Mouse (Mus musculus): Measurements from ENCODE around the gene Ube2l6. TPM values are rescaled to one million over a fixed set of nuclear protein-coding genes. Genes with fewer than 3 reads are reported as not detected.

Ube2l6 gene
- total and polyA plus RNA-seq, 3 experiments, result 2.0 to 8.5 (median 4.1) TPM

DNA sequence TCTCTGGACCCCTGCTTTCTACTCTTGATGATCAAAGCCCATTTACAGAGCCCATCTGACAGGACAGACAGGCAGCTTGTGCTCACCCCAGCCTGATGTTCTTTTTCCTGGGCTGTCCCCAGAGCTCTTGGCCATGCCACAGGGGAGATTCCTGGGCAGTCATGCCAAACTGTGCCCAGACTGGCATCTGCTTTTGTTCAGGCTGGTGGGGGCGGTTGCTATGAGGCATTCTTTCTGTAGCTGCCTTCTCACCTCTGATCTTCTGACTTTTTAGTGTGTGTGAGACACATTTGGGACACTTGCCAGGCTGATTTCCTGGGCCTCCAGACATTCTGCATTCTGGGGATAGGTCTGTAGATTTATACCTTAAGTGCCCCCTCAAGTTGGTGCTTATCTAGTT lies 59.9 kb downstream of the Ube2l6 start:
- dilution Hi-C loops (cut with MboI; ENCODE audit: extremely low pct_ligation_motif_present, extremely low pct_unique_long_range_greater_than_20kb, low sequenced_read_pairs) (no loop called here), in situ Hi-C loops (cut with MboI; ENCODE audit: low pct_ligation_motif_present, low pct_unique_long_range_greater_than_20kb, low sequenced_read_pairs) (no loop called here)
- H3K4me2 ChIP-seq (ENCODE audit: insufficient read depth, low read depth, poor library complexity, severe bottlenecking), result no peak overlapping the region
- no peaks in the 10 kb centered on the region for H3K79me2 ChIP-seq (replicated peaks; ENCODE audit: control insufficient read depth, extremely low read depth, insufficient read depth, poor library complexity, severe bottlenecking)
- H3K36me3 ChIP-seq (replicated peaks in 1 of 2; ENCODE audit: control insufficient read depth in 1 of 2, insufficient read depth in 1 of 2, low read length in 1 of 2), result no peaks in the 10 kb centered on the region
- peaks cover 13% of the 10 kb centered on the region for H3K27me3 ChIP-seq (replicated peaks)
- H3K4me1 ChIP-seq (ENCODE audit: control insufficient read depth in 1 of 2, insufficient read depth in 2 of 2), result peaks cover 0 to 10% of the 10 kb centered on the region in 2 experiments; a peak in 1 of 4 replicates
- TF ChIP-seq MAFK (IDR thresholded peaks at IDR 0.05; ENCODE audit: insufficient replicate concordance, low read length), result no peak
- TF ChIP-seq SMC3 (IDR thresholded peaks at IDR 0.05; ENCODE audit: low read depth, low read length), result no peak
- TF ChIP-seq ZMIZ1 (IDR thresholded peaks at IDR 0.05; ENCODE audit: low read depth, low read length), result no peak
- TF ChIP-seq RAD21 (IDR thresholded peaks at IDR 0.05; ENCODE audit: low read depth, low read length), result no peak
- no peak for TF ChIP-seq TCF12 (IDR thresholded peaks at IDR 0.05; ENCODE audit: low read depth, low read length)
- no peak for TF ChIP-seq CHD1 (IDR thresholded peaks at IDR 0.05; ENCODE audit: low read depth, low read length)
- no peak for TF ChIP-seq MEF2A (IDR thresholded peaks at IDR 0.05; ENCODE audit: borderline replicate concordance, low read depth, low read length)
- no peak for TF ChIP-seq EP300 (IDR thresholded peaks at IDR 0.05; ENCODE audit: low read length)
- no peak for TF ChIP-seq MAX (IDR thresholded peaks at IDR 0.05; ENCODE audit: low read length)
- no peak overlapping the region for H3K27ac ChIP-seq (ENCODE audit: insufficient read depth, low read depth)
- H3K9me3 ChIP-seq (replicated peaks; ENCODE audit: low read length), result no peaks in the 10 kb centered on the region
- no peak for DNase-seq (ENCODE audit: extremely low read depth)
- no peak overlapping the region for H3K9ac ChIP-seq (ENCODE audit: insufficient read depth, low read depth)
- no peak overlapping the region for H3K4me3 ChIP-seq (replicated peaks in 1 of 3; ENCODE audit: low read depth in 2 of 3, low read length in 2 of 3, poor library complexity in 1 of 3)

Other genes with a start within 250 kb of the Ube2l6 start
Only the 20 nearest of the 21 such genes appear.
- 2.7 and 2.8 TPM in 2 replicates for gene Ctnnd1, start 148.1 kb upstream of the Ube2l6 start, total RNA-seq (2012; rRNA removed)
- gene Ctnnd1, start 148.1 kb upstream of the Ube2l6 start, total RNA-seq (2014; rRNA removed), result 0.28 and 0.38 TPM in 2 replicates
- 1.2 and 1.5 TPM in 2 replicates for gene Ctnnd1, start 148.1 kb upstream of the Ube2l6 start, polyA plus RNA-seq (2012; ENCODE audit: insufficient read length, low read depth)
- 0.04 and 0.08 TPM in 2 replicates for gene Btbd18, start 139.7 kb upstream of the Ube2l6 start, total RNA-seq (2012; rRNA removed)
- gene Btbd18, start 139.7 kb upstream of the Ube2l6 start, total RNA-seq (2014; rRNA removed), result not detected in 2 replicates
- 0.18 and 0.24 TPM in 2 replicates for gene Btbd18, start 139.7 kb upstream of the Ube2l6 start, polyA plus RNA-seq (2012; ENCODE audit: insufficient read length, low read depth)
- 453 and 473 TPM in 2 replicates for gene Selenoh, start 128.1 kb upstream of the Ube2l6 start, total RNA-seq (2012; rRNA removed)
- gene Selenoh, start 128.1 kb upstream of the Ube2l6 start, total RNA-seq (2014; rRNA removed), result 408 and 428 TPM in 2 replicates
- 275 and 277 TPM in 2 replicates for gene Selenoh, start 128.1 kb upstream of the Ube2l6 start, polyA plus RNA-seq (2012; ENCODE audit: insufficient read length, low read depth)
- gene Gm28635, start 120.8 kb upstream of the Ube2l6 start, total RNA-seq (2012; rRNA removed), result not detected in 2 replicates
- not detected in 2 replicates for gene Gm28635, start 120.8 kb upstream of the Ube2l6 start, total RNA-seq (2014; rRNA removed)
- not detected in 2 replicates for gene Gm28635, start 120.8 kb upstream of the Ube2l6 start, polyA plus RNA-seq (2012; ENCODE audit: insufficient read length, low read depth)
- 10.7 and 12.7 TPM in 2 replicates for gene Med19, start 120.4 kb upstream of the Ube2l6 start, total RNA-seq (2012; rRNA removed)
- gene Med19, start 120.4 kb upstream of the Ube2l6 start, total RNA-seq (2014; rRNA removed), result 25.6 and 25.9 TPM in 2 replicates
- gene Med19, start 120.4 kb upstream of the Ube2l6 start, polyA plus RNA-seq (2012; ENCODE audit: insufficient read length, low read depth), result 23.1 and 24.7 TPM in 2 replicates
- gene Tmx2, start 119.7 kb upstream of the Ube2l6 start, total RNA-seq (2012; rRNA removed), result 58.7 and 76.5 TPM in 2 replicates
- gene Tmx2, start 119.7 kb upstream of the Ube2l6 start, total RNA-seq (2014; rRNA removed), result 66.4 and 68.1 TPM in 2 replicates
- 70.4 and 75.5 TPM in 2 replicates for gene Tmx2, start 119.7 kb upstream of the Ube2l6 start, polyA plus RNA-seq (2012; ENCODE audit: insufficient read length, low read depth)
- 25.4 and 28.5 TPM in 2 replicates for gene Zdhhc5, start 83.6 kb upstream of the Ube2l6 start, total RNA-seq (2012; rRNA removed)
- gene Zdhhc5, start 83.6 kb upstream of the Ube2l6 start, total RNA-seq (2014; rRNA removed), result 35.5 and 37.7 TPM in 2 replicates
- 37.6 and 45.5 TPM in 2 replicates for gene Zdhhc5, start 83.6 kb upstream of the Ube2l6 start, polyA plus RNA-seq (2012; ENCODE audit: insufficient read length, low read depth)
- 32.0 and 42.1 TPM in 2 replicates for gene Clp1, start 71.5 kb upstream of the Ube2l6 start, total RNA-seq (2012; rRNA removed)
- 65.2 and 67.1 TPM in 2 replicates for gene Clp1, start 71.5 kb upstream of the Ube2l6 start, total RNA-seq (2014; rRNA removed)
- 37.0 and 46.5 TPM in 2 replicates for gene Clp1, start 71.5 kb upstream of the Ube2l6 start, polyA plus RNA-seq (2012; ENCODE audit: insufficient read length, low read depth)
- 0.25 and 0.59 TPM in 2 replicates for gene Ypel4, start 64.8 kb upstream of the Ube2l6 start, total RNA-seq (2012; rRNA removed)
- gene Ypel4, start 64.8 kb upstream of the Ube2l6 start, total RNA-seq (2014; rRNA removed), result not detected in 2 replicates
- not detected in 2 replicates for gene Ypel4, start 64.8 kb upstream of the Ube2l6 start, polyA plus RNA-seq (2012; ENCODE audit: insufficient read length, low read depth)
- not detected in 2 replicates for gene Gm19426, start 55.2 kb upstream of the Ube2l6 start, total RNA-seq (2012; rRNA removed)
- not detected in 2 replicates for gene Gm19426, start 55.2 kb upstream of the Ube2l6 start, total RNA-seq (2014; rRNA removed)
- gene Gm19426, start 55.2 kb upstream of the Ube2l6 start, polyA plus RNA-seq (2012; ENCODE audit: insufficient read length, low read depth), result not detected in 2 replicates
- gene Serping1, start 23.4 kb upstream of the Ube2l6 start, total RNA-seq (2012; rRNA removed), result not detected in 2 replicates
- gene Serping1, start 23.4 kb upstream of the Ube2l6 start, total RNA-seq (2014; rRNA removed), result not detected in 2 replicates
- gene Serping1, start 23.4 kb upstream of the Ube2l6 start, polyA plus RNA-seq (2012; ENCODE audit: insufficient read length, low read depth), result not detected in 2 replicates
- gene Smtnl1, start 23.8 kb downstream of the Ube2l6 start, total RNA-seq (2012; rRNA removed), result 0.71 and 1.5 TPM in 2 replicates
- 0.26 TPM in 1 of 2 replicates, not detected in the other for gene Smtnl1, start 23.8 kb downstream of the Ube2l6 start, total RNA-seq (2014; rRNA removed)
- 0.13 and 0.14 TPM in 2 replicates for gene Smtnl1, start 23.8 kb downstream of the Ube2l6 start, polyA plus RNA-seq (2012; ENCODE audit: insufficient read length, low read depth)
- 81.2 and 99.6 TPM in 2 replicates for gene Timm10, start 28.2 kb downstream of the Ube2l6 start, total RNA-seq (2012; rRNA removed)
- 107 and 115 TPM in 2 replicates for gene Timm10, start 28.2 kb downstream of the Ube2l6 start, total RNA-seq (2014; rRNA removed)
- gene Timm10, start 28.2 kb downstream of the Ube2l6 start, polyA plus RNA-seq (2012; ENCODE audit: insufficient read length, low read depth), result 77.7 and 86.0 TPM in 2 replicates
- 4.9 and 5.0 TPM in 2 replicates for gene Slc43a1, start 40.0 kb downstream of the Ube2l6 start, total RNA-seq (2012; rRNA removed)
- 0.19 TPM in 1 of 2 replicates, not detected in the other for gene Slc43a1, start 40.0 kb downstream of the Ube2l6 start, total RNA-seq (2014; rRNA removed)
- 0.30 and 0.71 TPM in 2 replicates for gene Slc43a1, start 40.0 kb downstream of the Ube2l6 start, polyA plus RNA-seq (2012; ENCODE audit: insufficient read length, low read depth)
- gene Rtn4rl2, start 87.9 kb downstream of the Ube2l6 start, total RNA-seq (2012; rRNA removed), result not detected in 2 replicates
- not detected in 2 replicates for gene Rtn4rl2, start 87.9 kb downstream of the Ube2l6 start, total RNA-seq (2014; rRNA removed)
- not detected in 2 replicates for gene Rtn4rl2, start 87.9 kb downstream of the Ube2l6 start, polyA plus RNA-seq (2012; ENCODE audit: insufficient read length, low read depth)
- gene Slc43a3, start 137.8 kb downstream of the Ube2l6 start, total RNA-seq (2012; rRNA removed), result 121 and 136 TPM in 2 replicates
- 163 and 176 TPM in 2 replicates for gene Slc43a3, start 137.8 kb downstream of the Ube2l6 start, total RNA-seq (2014; rRNA removed)
- 140 and 174 TPM in 2 replicates for gene Slc43a3, start 137.8 kb downstream of the Ube2l6 start, polyA plus RNA-seq (2012; ENCODE audit: insufficient read length, low read depth)
- 0.81 and 1.5 TPM in 2 replicates for gene Prg2, start 181.6 kb downstream of the Ube2l6 start, total RNA-seq (2012; rRNA removed)
- gene Prg2, start 181.6 kb downstream of the Ube2l6 start, total RNA-seq (2014; rRNA removed), result 0.60 and 1.1 TPM in 2 replicates
- gene Prg2, start 181.6 kb downstream of the Ube2l6 start, polyA plus RNA-seq (2012; ENCODE audit: insufficient read length, low read depth), result 0.49 and 0.93 TPM in 2 replicates
- gene Prg3, start 189.4 kb downstream of the Ube2l6 start, total RNA-seq (2012; rRNA removed), result not detected in 2 replicates
- not detected in 2 replicates for gene Prg3, start 189.4 kb downstream of the Ube2l6 start, total RNA-seq (2014; rRNA removed)
- gene Prg3, start 189.4 kb downstream of the Ube2l6 start, polyA plus RNA-seq (2012; ENCODE audit: insufficient read length, low read depth), result not detected in 2 replicates
- 241 and 287 TPM in 2 replicates for gene Ssrp1, start 238.4 kb downstream of the Ube2l6 start, total RNA-seq (2012; rRNA removed)
- gene Ssrp1, start 238.4 kb downstream of the Ube2l6 start, total RNA-seq (2014; rRNA removed), result 287 and 297 TPM in 2 replicates
- 437 and 585 TPM in 2 replicates for gene Ssrp1, start 238.4 kb downstream of the Ube2l6 start, polyA plus RNA-seq (2012; ENCODE audit: insufficient read length, low read depth)
- 2.4 and 7.1 TPM in 2 replicates for gene P2rx3, start 238.6 kb downstream of the Ube2l6 start, total RNA-seq (2012; rRNA removed)
- gene P2rx3, start 238.6 kb downstream of the Ube2l6 start, total RNA-seq (2014; rRNA removed), result 1.7 and 2.2 TPM in 2 replicates
- gene P2rx3, start 238.6 kb downstream of the Ube2l6 start, polyA plus RNA-seq (2012; ENCODE audit: insufficient read length, low read depth), result 3.7 and 4.7 TPM in 2 replicates

All from CH12.LX (cell line).